Mouse (Mus musculus) layer of hippocampus, adult 9-10 months (tissue): ENCODE results near the gene Lingo2.
"Not testable (repeated sequence)": the region's sequence is repeated elsewhere in the genome, so short reads cannot be mapped to it uniquely, and the experiment has no call there.

Experiments used
- DNase-seq: peaks from one replicate; pipeline ENCODE4 v3.0.0; 2022; ENCODE audit warnings: low spot score

The Lingo2 gene

GRCm38 (mm10) chr4:36081095-36081852 is 870.3 kb downstream of the Lingo2 start:
- no peak for DNase-seq

- no peak for DNase-seq
Measured at GRCm38 (mm10) chr4:36078910-36079525, 872.5 kb downstream of the Lingo2 start.

- DNase-seq: not testable (repeated sequence)
Measured at GRCm38 (mm10) chr4:36064701-36065100, 886.8 kb downstream of the Lingo2 start.

- DNase-seq: no peak
Measured at GRCm38 (mm10) chr4:36052791-36053376, 898.7 kb downstream of the Lingo2 start.

- DNase-seq: peak; percentile 61
Measured at GRCm38 (mm10) chr4:36040361-36040760, 911.2 kb downstream of the Lingo2 start.

GRCm38 (mm10) chr4:36038742-36039141 is 912.8 kb downstream of the Lingo2 start:
- DNase-seq: no peak

- no peak for DNase-seq
Measured at GRCm38 (mm10) chr4:36032039-36032438, 919.5 kb downstream of the Lingo2 start.

- DNase-seq: no peak
Measured at GRCm38 (mm10) chr4:36014181-36014580, 937.4 kb downstream of the Lingo2 start.

- no peak for DNase-seq
Measured at GRCm38 (mm10) chr4:35992005-35992763, 959.4 kb downstream of the Lingo2 start.

GRCm38 (mm10) chr4:35986012-35986411 is 965.5 kb downstream of the Lingo2 start:
- no peak for DNase-seq

- no peak for DNase-seq
Measured at GRCm38 (mm10) chr4:35963532-35963931, 988.0 kb downstream of the Lingo2 start.

GRCm38 (mm10) chr4:35951894-35952293 is 999.7 kb downstream of the Lingo2 start:
- DNase-seq: no peak

GRCm38 (mm10) chr4:35951251-35951650 is 1000.3 kb downstream of the Lingo2 start:
- no peak for DNase-seq

GRCm38 (mm10) chr4:35934056-35934661 is 1017.4 kb downstream of the Lingo2 start:
- no peak for DNase-seq

GRCm38 (mm10) chr4:35927722-35928121 is 1023.8 kb downstream of the Lingo2 start:
- DNase-seq: no peak

GRCm38 (mm10) chr4:35917453-35917852 is 1034.1 kb downstream of the Lingo2 start:
- DNase-seq: no peak

- no peak for DNase-seq
Measured at GRCm38 (mm10) chr4:35897769-35898564, 1053.6 kb downstream of the Lingo2 start.

- DNase-seq: peak; percentile 17
Measured at GRCm38 (mm10) chr4:35885591-35886542, 1065.7 kb downstream of the Lingo2 start.

- no peak for DNase-seq
Measured at GRCm38 (mm10) chr4:35884946-35885460, 1066.5 kb downstream of the Lingo2 start.

GRCm38 (mm10) chr4:35846518-35846917 is 1105.0 kb downstream of the Lingo2 start:
- DNase-seq: no peak
